Mouse (Mus musculus) cerebral cortex, adult 2 months (tissue): Measurements from ENCODE around the gene Cox4i2.

Source experiments
- WGBS: fragments of 180-500 bp; shearing (Covaris S2); methylation state at CpG from one replicate; pipeline ENCODE4 v1.1.7; 2018; 5-methylcytosine and 5-hydroxymethylcytosine counted together

The Cox4i2 gene

DNA sequence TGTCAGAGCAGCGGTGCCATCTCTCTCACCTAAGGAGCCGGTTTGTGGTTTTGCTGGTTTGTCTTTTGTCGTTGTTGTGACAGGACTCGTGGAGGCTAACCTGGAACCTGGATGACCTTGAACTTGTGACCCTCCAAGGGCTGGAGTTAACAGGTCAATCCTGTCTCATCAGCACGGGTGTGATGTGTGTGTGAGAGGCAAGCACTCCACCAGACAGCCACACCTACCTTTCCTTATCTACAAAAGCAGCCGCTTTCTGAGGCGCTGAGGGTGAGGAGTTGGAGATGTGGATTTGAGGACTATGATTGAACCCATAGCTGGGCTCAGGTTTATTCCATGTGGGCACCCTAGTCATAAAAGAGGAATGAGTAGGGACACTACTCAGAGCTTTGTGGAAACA, 15.7 kb downstream of the Cox4i2 start:
- WGBS = 90% methylated on average over 7 of the region's 7 CpGs

GRCm38 (mm10) chr2:152771571-152771970, 17.6 kb downstream of the Cox4i2 start:
- WGBS = 92% methylated on average over 9 of the region's 9 CpGs

DNA sequence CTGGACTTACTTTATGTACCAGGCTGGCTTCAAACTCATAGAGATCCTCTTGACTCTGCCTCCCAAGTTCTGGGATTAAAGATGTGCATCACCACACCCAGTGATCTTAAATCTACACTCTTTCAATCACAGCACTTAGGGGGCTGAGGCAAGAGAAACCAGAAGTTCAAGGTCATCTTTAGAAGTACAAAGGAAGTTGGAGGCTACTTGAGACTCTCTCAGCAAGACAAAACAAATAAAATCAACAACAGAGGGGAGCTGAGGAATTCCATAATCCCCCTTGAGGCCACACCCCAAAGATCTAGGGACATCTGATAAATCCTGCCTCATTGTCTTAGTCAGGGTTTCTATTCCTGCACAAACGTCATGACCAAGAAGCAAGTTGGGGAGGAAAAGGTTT, 18.3 kb downstream of the Cox4i2 start:
- 27% methylated on average over 1 of the region's 1 CpGs for WGBS

GRCm38 (mm10) chr2:152775357-152775756, 21.4 kb downstream of the Cox4i2 start:
- 63% methylated on average over 4 of the region's 4 CpGs for WGBS

DNA sequence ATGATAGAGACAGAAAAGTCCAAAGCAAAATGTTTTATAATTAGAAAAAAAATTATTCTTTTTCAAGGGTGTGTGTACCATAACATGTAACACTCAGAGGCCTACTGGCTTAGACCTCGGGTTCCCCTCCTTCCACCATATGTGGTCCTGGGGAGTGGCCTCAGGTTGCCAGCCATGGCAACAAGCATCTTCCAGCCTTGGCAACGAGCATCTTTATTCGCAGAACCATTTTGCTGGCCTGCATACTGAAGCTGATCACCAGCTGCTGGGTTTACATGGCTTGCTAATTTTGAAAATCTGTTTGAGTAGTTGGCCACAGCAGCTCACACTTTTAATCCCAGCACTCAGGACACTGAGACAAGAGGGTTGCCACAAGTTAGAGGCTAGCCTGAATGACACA, 22.0 kb downstream of the Cox4i2 start:
- WGBS = 32% methylated on average over 3 of the region's 3 CpGs

DNA sequence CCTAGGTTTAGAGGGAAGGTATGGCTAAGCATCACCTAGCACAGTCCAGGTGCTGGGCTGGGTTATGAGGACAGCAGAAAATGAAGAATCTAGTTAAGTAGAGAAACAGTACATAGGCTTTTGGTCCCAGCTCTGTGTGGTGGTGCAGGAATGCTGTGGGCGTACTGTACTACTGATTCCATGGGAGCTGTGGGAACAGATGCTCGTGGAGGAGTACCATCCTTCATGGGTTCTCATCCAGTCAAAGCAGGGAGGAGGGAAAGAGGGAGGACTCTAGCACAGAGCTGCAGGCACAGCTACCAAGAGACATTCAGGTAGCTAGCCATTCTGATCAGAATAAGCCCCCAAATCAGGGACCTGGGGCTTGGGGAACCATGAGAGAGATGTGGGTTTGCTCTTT, 22.5 kb downstream of the Cox4i2 start:
- WGBS = 47% methylated on average over 2 of the region's 2 CpGs

DNA sequence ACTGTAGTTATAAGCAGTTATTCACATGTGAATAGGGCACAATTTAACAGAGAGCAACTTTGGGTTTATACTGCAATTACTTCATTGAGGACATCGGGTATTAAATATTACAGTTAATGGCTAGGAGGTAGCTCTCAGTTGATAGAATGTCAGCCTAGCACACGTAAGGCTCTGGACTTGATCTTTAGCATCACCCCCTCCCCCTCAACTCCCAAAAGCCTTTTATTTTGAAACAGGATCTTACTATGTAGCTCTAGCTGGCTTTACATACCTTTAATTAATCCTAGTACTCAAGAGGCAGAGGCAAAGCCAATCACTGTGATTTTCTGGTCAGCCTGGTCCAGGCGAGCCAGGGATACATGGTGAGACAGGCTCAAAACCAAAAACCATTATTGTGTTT, 23.1 kb downstream of the Cox4i2 start:
- 95% methylated on average over 3 of the region's 3 CpGs for WGBS

DNA sequence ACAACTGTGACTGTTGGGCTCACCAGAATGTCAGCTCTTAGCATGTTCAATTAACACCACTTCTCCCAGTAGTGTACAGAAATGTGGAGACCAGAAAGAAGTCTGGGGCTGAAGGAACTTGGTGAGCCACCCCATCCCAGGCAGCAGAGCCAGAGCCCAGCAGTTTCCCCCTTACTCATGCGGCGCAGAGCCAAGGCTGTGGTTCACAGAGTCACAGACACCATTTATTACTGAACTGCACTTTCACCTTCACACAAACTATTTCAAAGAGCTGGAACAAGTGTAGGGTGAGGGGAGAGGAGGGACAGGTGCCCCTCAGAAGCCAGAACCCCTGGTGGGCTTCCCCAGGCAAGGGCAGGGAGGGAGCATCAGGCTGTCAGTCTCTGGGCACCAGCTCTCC, 26.5 kb downstream of the Cox4i2 start:
- WGBS = 82% methylated on average over 2 of the region's 2 CpGs

- WGBS = 61% methylated on average over 3 of the region's 3 CpGs
Observed at GRCm38 (mm10) chr2:152781031-152781711, 27.2 kb downstream of the Cox4i2 start.

DNA sequence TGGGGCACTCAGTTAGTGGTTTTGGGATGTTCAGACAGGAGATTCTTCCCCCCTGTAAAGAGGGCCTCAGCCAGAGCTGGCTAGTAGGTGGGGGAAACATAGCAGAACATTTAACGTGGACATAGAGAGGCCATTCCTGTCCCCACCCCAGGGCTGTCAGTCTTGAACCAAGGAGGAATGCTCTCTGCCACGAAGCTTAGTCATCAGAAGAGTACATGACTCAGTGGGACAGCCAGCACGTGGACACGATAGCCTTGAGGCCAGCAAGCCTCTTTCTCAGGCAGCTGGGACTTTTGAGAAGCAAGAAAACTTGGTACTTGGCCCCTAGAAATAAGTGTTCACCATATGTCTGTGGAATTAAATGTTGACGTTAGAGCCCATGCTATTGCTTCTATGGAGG, 28.7 kb downstream of the Cox4i2 start:
- WGBS = 43% methylated on average over 5 of the region's 5 CpGs

DNA sequence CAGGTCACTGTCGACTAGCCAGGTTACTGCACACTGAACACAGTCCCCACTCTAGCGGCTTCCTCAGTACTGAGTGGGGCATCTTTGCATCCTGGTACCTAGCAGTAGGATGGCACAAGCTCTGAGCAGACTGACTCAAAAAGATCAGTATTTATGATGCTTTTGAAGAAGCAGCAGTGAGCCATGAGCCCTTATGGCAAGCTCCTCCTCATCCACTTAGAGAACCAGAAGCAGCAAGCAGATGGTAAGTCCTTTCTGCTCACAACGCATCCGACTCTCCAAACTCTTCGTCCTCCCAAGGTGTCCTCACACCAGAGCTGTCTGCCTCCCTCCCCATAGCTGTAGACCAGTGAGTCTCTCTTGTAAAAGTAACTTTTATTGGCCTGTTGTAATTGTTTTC, 29.3 kb downstream of the Cox4i2 start:
- WGBS = 70% methylated on average over 5 of the region's 5 CpGs

- WGBS = 90% methylated on average over 8 of the region's 8 CpGs
Observed at GRCm38 (mm10) chr2:152784640-152785039, 30.7 kb downstream of the Cox4i2 start.

- 12% methylated on average over 18 of the region's 18 CpGs for WGBS
Observed at GRCm38 (mm10) chr2:152785446-152786350, 31.7 kb downstream of the Cox4i2 start.

DNA sequence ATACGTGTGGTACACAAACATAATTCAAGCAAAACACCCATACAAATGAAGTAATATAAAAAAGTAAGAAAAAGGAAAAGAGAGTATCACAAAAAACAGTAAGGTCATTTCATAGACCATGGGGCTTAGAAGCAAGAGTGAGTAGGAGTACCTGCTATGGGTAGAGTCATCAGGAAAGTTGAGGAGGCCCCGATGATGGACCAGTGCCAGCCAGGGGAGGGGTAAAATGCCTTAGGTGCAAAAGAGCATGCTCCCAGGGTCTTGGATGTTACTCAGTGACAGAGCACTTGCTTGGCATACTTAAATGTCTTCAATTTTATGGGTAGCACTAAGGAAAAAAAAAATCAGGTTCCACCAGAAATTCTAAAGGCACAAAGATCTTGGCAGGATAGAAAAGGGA, 33.2 kb downstream of the Cox4i2 start:
- WGBS = 84% methylated on average over 2 of the region's 2 CpGs

DNA sequence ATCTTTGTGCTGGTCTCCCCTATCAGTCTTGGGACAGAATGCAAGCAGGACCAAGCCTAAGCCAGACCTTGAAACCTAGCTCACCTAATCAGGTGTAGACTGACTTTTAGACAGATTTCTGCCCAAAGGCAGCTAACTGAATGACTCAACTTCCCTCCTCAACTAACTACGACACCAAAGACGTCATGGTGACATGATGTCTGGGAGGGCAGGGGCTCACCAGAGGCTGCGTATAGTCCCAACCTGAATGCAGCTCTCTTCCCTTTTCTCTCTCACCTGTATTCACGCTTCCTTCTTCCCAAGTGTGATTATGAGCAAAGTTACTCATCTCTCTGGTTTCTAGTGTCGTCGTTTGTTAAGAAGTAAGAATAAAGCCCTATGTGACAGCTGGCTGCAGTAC, 33.6 kb downstream of the Cox4i2 start:
- WGBS = 78% methylated on average over 6 of the region's 6 CpGs

DNA sequence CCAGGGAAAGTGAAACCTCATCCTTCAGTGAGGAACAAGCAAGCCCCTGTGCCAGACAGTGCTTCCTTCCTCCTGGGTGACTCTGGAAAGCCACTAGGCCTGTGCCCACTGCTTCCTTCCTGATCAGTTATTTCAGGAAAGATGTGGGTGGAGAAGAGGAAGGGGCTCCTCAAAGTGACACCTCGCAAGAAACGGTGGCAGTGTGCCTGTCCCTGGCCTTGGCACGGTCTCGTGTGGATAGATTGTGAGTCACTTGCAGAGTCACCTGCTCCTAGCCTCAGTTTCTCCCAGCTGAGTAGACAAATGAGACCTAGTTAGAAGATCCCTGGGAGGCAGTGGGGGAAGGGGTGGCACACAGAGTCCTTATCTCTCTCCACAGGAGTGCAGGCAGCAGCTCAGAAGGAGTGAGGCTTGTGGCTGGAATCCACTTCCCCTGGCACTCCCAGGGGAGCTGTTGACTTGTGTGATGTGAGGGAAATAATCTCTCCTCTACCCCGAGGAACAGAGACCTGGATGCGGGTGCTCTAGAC, 35.0 kb downstream of the Cox4i2 start:
- WGBS = 30% methylated on average over 6 of the region's 6 CpGs

DNA sequence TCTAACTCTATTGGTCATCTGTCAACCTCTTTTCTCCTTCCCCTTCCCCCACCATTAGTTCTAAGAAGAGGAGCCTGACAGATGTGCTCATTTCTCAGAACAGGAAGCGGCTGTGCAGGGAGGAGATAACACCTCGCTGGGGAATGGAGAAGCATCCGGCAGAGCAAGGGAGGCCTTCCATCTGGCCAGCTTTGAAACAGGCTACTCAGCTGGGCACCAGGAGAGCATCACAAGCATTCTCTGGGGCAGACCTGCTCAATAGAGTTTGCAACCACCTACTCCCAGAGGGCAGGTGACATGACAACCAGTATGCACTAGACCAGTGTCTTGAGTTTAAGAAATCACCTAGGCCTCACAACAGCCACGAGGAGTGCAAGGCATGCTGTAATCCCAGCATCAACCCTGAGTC, 35.6 kb downstream of the Cox4i2 start:
- 32% methylated on average over 4 of the region's 4 CpGs for WGBS

- WGBS = 41% methylated on average over 2 of the region's 2 CpGs
Observed at GRCm38 (mm10) chr2:152792461-152792860, 38.5 kb downstream of the Cox4i2 start.

GRCm38 (mm10) chr2:152793381-152793780, 39.4 kb downstream of the Cox4i2 start:
- 46% methylated on average over 5 of the region's 5 CpGs for WGBS

DNA sequence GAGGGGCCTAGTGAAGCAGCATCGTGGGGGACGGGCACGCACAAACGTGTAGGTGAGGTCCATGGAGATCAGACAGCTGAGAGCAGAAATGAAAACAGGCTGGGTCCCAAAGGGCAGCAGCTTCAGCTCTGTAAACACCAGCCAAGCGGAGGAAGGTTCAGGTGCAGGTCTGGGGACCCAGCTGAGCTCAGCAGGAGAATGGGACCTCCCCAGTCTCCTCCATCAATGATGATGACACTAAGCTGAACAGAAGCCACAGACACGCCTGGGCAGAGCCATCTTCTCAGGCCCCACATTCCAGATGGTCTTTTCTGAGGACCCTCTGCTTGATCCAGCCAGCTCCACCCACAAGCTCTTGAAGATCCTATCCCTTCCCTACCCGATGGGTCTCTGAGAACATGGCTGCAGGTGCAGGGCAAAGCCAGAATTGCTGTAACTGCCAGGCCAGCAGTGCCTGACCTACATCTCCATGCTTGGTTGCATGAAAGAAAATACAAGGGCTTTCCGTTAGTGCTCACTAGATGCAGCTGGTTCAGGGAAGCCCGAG, 40.4 kb downstream of the Cox4i2 start:
- 47% methylated on average over 9 of the region's 9 CpGs for WGBS

DNA sequence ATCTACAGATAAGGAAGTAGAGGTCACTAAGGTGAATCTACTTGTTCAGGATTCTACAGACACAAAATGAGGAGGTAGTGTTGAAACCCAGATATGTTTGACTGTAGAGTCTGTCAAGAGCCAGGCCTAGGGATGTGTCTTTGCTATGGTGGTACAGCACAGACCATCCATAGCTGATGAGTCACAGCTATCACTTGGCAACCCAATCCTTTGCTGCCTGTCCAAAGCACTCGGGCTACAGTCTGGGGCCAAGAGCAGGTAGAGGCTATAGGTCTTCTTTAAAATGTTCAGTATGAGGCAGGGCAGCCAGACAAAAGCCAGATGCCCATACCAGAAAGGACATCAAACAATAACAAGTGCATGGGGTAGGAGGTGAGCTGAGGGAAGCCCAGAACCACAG, 43.6 kb downstream of the Cox4i2 start:
- WGBS = 74% methylated on average over 1 of the region's 1 CpGs

GRCm38 (mm10) chr2:152799954-152800761, 46.2 kb downstream of the Cox4i2 start:
- WGBS = 67% methylated on average over 7 of the region's 7 CpGs
